Mouse (Mus musculus) embryo, embryonic 11 days (tissue): ENCODE measurements at regions not wholly inside any gene's neighbourhood (a gene's known extent, or its start where the extent isn't known, plus 50 kb on each side); places are given as distances from the start of the nearest gene placed in this dataset.

ENCODE experiments used
- DNase-seq: peaks from one replicate; pipeline ENCODE4 v3.0.0-alpha.2; 2015

- DNase-seq = no peak
Observed at GRCm38 (mm10) chr16:27783978-27784377, 395.3 kb downstream of the Ccdc50 start.

GRCm38 (mm10) chr16:27793406-27793805 lies 404.7 kb downstream of the Ccdc50 start:
- no peak for DNase-seq

- no peak for DNase-seq
Observed at GRCm38 (mm10) chr16:27794907-27795306, 406.2 kb downstream of the Ccdc50 start.

GRCm38 (mm10) chr16:27796153-27796822 lies 407.6 kb downstream of the Ccdc50 start:
- DNase-seq = no peak

GRCm38 (mm10) chr16:27814476-27814875 lies 425.8 kb downstream of the Ccdc50 start:
- peak; percentile 28 for DNase-seq
